Mouse (Mus musculus): Measurements from ENCODE around the gene Olfr1390.
"Not testable (repeated sequence)": the region's sequence is repeated elsewhere in the genome, so short reads cannot be mapped to it uniquely, and the experiment has no call there.

Gene Olfr1390

DNA sequence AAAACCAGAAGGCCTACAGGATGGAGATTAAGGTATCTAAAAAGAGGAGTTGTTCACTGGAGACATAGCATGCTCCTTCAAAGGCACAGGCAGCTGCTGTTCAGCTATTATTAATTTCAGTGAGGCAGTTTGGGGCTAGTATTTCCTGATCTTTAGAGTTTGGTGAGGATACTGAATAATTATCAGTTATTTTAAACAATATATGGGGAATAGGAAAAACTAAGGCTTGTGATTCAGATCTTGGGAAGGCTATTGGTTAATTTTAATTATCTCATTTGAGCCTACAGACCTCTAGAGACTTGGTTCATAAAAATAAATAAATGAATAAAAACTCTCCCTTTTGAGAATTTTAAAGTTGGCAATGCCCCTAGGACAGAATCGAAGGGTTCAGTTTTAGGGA, at the start of gene Olfr1390:
Olfr1390 (plus strand) TSS at position 301 of the 400 bp plus-strand sequence.
- DNase-seq: no peak

DNA sequence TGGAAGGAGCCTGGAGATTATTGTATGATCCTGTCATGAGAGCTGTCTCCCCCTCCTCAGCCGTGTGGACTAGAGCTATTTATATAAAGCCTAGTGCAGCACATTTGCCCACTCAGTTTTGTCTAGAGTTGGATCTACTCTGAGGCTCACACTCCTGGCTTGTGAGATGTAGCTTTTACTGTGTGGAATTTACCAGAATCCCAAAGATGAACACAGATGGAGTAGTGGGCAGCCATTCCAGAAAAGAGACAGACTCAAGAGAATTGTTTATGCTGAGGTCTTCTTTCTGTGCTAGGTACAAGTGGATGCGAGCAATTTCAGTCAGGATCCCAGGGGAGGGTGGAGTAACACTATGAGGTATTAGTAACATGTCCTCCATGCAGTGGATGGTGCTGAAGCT, 47.7 kb upstream of the Olfr1390 start:
- DNase-seq: no peak

DNA sequence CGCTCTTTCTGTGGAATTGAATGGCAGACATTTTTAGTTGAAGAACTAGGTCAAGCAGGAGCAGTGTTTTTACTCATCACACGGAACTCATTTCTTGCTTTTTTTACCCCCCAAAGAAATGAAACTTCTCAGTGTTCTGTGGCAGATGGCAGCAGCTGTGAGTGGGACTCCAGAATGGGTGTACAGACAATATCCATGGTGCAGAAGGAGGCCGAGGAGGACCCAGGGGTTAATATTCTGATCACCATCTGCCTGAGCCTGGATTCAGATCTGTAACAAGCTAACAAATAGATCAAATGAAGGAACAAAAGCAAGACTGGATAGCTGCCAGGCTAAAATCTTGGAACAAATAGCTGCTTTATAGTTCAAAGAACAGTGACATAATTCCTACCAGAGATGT, 42.2 kb upstream of the Olfr1390 start:
- no peak for DNase-seq

DNA sequence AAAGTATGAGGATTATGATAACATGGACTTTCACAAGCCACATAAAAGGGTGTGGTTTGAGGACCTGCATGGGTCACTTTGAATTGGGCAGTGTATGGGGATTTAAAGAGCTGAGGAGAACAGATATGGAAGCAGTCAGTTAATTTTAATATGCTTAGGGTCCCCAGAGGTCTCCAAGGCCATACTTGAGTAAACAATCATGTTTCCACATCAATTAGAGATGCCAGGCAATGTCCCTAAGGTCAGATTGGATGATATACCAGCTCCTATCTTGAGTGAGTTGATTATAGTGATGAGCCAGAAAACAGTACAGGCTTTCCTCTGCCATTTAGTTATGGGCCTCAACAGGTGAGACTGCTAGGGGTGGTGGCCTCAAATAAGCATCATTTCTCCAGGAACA, 30.5 kb upstream of the Olfr1390 start, which contains the start of gene Olfr10:
Olfr10 (plus strand) TSS at position 301 of the 400 bp plus-strand sequence.
- DNase-seq: no peak

DNA sequence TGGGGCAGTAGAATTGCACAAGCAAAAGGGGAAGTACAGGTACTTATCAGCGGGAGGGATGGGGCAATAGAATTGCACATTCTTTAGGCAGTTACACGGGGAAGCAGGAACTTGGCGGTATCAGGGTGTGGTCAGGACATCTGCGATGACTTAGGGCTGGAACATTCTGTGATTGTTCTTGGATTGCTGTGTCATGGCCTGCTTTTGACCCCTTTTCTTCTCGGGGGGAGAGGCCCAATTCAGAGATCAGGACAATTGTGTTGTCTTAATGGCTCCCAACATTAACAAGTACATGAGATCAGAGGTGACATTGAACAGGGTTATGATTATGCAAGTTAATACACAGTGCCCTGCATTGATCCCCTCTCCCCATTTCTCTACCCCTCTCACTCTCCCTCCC, 26.4 kb upstream of the Olfr1390 start:
- not testable (repeated sequence) for DNase-seq

DNA sequence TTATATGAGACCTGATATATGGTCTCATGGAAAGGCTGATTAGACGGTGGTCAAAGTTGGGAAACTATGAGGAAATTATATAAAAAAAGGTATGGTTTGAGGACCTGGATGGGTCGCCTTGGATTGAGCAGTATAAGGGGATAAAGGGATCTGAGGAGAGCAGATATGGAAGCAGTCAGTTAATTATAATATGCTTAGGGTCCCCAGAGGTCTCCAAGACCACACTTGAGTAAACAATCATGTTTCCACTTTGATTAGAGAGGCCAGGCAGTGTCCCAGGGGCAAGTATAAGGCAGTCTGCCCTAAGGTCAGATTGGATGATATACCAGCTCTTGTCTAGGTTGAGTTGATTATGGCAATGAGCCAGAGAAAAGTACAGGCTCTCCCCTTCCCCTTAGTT, 12.5 kb upstream of the Olfr1390 start, which contains the start of gene Olfr1391:
Olfr1391 (plus strand) TSS at position 301 of the 400 bp plus-strand sequence.
- no peak for DNase-seq

DNA sequence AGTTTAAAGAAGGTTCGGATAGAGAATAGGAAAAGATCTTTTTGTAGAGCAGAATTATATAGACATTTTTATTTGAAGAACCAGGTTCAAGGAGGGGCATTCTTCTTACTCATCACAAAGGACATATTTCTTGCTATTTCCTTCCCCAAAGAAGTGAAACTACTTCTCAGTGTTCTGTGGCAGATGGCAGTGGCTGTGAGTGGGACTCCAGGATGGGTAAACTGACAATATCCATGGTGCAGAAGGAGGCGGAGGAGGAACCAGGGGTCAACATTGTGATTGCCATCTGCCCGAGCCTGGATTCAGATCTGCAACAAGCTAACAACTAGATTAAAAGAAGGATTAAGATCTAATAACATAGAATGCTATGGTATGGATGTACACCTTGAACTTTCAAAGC, 8.3 kb upstream of the Olfr1390 start:
- DNase-seq: no peak

DNA sequence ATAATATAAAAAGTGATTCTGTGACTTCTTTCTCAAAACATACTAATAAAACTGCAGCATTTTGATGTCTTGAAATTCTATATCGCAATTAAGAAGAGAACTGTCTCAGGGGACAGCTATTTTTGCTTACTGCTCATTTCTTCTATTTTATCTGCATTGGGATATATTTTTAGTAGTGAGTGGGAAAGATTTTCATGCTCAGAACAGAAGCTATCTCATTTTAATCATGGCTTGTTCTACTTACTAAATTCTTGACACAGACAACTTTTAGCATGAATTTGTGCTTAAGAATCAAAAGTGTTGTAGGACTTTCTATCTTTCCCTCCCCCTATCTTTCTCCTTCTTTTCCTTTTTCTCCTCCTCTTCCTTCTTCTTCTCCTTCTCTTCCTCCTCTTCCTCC, 5.3 kb upstream of the Olfr1390 start:
- DNase-seq: no peak

DNA sequence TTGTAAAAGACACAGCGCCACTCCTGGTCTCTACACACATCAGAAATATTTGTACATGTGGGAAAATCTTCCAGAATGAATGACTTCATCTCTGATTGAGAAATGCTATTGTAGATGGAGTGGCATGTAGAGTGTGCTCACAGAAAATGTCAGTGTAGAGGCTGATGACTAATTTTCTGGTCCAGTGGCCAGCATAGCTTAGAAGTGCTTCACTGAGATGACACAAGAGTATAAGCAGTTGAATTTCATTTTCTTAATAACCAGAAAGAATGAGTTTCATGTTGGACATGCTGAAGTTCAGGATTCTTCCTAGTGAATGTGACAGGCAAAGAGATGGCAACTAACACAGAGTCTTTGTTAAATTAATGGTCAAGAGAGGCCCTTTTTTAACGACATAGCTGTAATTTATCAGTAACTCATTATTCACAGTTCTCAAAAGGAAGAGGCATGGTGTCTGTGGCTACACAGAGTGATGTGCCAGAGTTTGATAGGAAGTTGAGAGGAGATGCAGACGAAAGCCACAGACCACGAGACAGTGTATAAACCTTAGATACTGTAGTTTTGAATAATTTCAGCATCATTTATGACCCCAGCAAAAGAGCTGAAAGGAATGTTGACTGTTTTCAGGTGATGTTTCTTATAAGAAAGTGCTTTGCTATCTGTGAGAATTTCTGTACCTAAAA, 2.3 kb downstream of the Olfr1390 start:
- no peak for DNase-seq

DNA sequence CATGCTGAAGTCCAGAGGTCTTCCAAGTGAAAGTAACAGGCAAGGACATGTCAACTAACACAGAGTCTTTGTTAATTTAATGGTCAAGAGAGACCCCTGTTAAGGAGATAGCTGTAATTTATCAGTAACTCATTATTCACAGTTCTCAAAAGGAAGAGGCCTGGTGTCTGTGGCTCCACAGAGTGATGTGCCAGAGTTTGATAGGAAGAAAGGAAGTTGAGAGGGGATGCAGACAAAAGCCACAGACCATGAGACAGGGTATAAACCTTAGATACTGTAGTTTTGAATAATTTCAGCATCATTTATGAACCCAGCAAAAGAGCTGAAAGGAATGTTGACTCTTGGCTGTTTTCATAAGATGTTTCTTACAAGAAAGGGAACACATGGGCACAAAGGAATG, 48.1 kb downstream of the Olfr1390 start:
- DNase-seq: no peak

DNA sequence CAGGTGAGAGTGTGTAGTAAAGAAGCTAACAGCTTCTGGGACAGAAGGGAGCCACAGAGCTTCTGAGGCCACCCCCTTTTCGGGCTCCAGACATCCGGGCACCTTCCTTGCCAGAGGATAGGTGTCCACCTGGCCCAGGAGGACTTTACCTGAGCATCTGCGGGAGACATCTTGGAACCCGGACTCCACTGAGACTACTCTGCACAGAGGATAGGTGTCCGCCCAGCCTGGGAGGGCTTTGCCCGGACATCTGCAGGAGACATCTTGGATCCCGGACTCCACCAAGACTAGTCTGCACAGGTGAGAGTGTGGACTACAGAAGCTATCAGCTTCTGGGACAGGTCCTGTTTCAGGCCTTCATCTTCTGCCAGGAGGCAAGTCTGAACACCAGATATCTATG, 51.1 kb downstream of the Olfr1390 start:
- not testable (repeated sequence) for DNase-seq
